In genomic region chr19:34209031-34209430, GRCm38 (mm10) we compare ENCODE assay signal across 33 mouse cellular contexts. TPM values are rescaled to one million over a fixed set of nuclear protein-coding genes. Genes with fewer than 3 reads are reported as not detected.
DNase-seq lines count a peak whose midpoint lies in the region; ATAC-seq lines count a peak whose summit lies in the region.
"Had no signal": no experiment of that assay in that cellular context is flagged by ENCODE, and none has a peak within 500 bp of the region (broad histone marks: within the 10 kb centered on the region; RNA-seq: fewer than 3 reads in every experiment).

No protein-coding gene starts in this region.

- no peak overlapping the region for H3K27ac ChIP-seq in midbrain, embryonic 11.5 days (ENCODE audit: low read depth, low read length)
- no peak overlapping the region for H3K27ac ChIP-seq in midbrain, embryonic 10.5 days (replicated peaks)
- H3K27ac ChIP-seq in stomach, embryonic 16.5 days (ENCODE audit: low read length): peak overlapping the region; percentile 23; the same call in 1 of the 2 replicates
- no peak overlapping the region for H3K27ac ChIP-seq in hindbrain, embryonic 13.5 days
- H3K27ac ChIP-seq: embryonic facial prominence, embryonic 10.5 days; embryonic facial prominence, embryonic 15.5 days; forebrain, embryonic 12.5 days; hindbrain, embryonic 14.5 days; limb, embryonic 10.5 days; limb, embryonic 15.5 days; liver, embryonic 14.5 days; macrophage; midbrain, embryonic 15.5 days; neural tube, embryonic 12.5 days had no signal

- no peak overlapping the region for H3K9ac ChIP-seq in midbrain, embryonic 11.5 days (ENCODE audit: low read length)
- H3K9ac ChIP-seq in stomach, embryonic 16.5 days (ENCODE audit: low read length): no peak overlapping the region
- no peak overlapping the region for H3K9ac ChIP-seq in hindbrain, embryonic 13.5 days
- H3K9ac ChIP-seq: embryonic facial prominence, embryonic 15.5 days; forebrain, embryonic 12.5 days; hindbrain, embryonic 14.5 days; limb, embryonic 15.5 days; liver, embryonic 14.5 days; midbrain, embryonic 15.5 days; neural tube, embryonic 12.5 days had no signal

- ATAC-seq in midbrain, embryonic 11.5 days (ENCODE audit: low FRiP score): no peak
- peak; percentile 91 for ATAC-seq in stomach, embryonic 16.5 days (ENCODE audit: insufficient read depth, low FRiP score)
- no peak for ATAC-seq in hindbrain, embryonic 13.5 days (ENCODE audit: low FRiP score)
- ATAC-seq: midbrain, embryonic 15.5 days had no signal

- H3K36me3 ChIP-seq in midbrain, embryonic 11.5 days (ENCODE audit: control insufficient read depth, insufficient read depth, low read length): no peaks in the 10 kb centered on the region
- H3K36me3 ChIP-seq in midbrain, embryonic 10.5 days: no peaks in the 10 kb centered on the region
- H3K36me3 ChIP-seq in stomach, embryonic 16.5 days (ENCODE audit: control insufficient read depth, insufficient read depth, low read length): no peaks in the 10 kb centered on the region
- H3K36me3 ChIP-seq in hindbrain, embryonic 13.5 days: no peaks in the 10 kb centered on the region
- H3K36me3 ChIP-seq: embryonic facial prominence, embryonic 10.5 days; embryonic facial prominence, embryonic 15.5 days; forebrain, embryonic 12.5 days; limb, embryonic 10.5 days; limb, embryonic 15.5 days; midbrain, embryonic 15.5 days; neural tube, embryonic 12.5 days had no signal

- H3K4me2 ChIP-seq in midbrain, embryonic 11.5 days: no peak overlapping the region
- no peak overlapping the region for H3K4me2 ChIP-seq in stomach, embryonic 16.5 days (ENCODE audit: low read depth, low read length)
- H3K4me2 ChIP-seq in hindbrain, embryonic 13.5 days: no peak overlapping the region
- H3K4me2 ChIP-seq: embryonic facial prominence, embryonic 15.5 days; forebrain, embryonic 12.5 days; heart, embryonic 11.5 days; hindbrain, embryonic 14.5 days; limb, embryonic 15.5 days; midbrain, embryonic 15.5 days; neural tube, embryonic 12.5 days had no signal

- H3K4me1 ChIP-seq in midbrain, embryonic 11.5 days (ENCODE audit: control insufficient read depth, insufficient read depth, low read length): no peaks in the 10 kb centered on the region
- H3K4me1 ChIP-seq in midbrain, embryonic 10.5 days: no peaks in the 10 kb centered on the region
- H3K4me1 ChIP-seq in stomach, embryonic 16.5 days (ENCODE audit: control insufficient read depth, insufficient read depth, low read length): peaks cover 11% of the 10 kb centered on the region
- no peaks in the 10 kb centered on the region for H3K4me1 ChIP-seq in hindbrain, embryonic 13.5 days (replicated peaks)
- H3K4me1 ChIP-seq: embryonic facial prominence, embryonic 15.5 days; forebrain, embryonic 12.5 days; limb, embryonic 15.5 days; midbrain, embryonic 15.5 days; neural tube, embryonic 12.5 days had no signal

- H3K4me3 ChIP-seq in midbrain, embryonic 11.5 days (ENCODE audit: low read depth, low read length): no peak overlapping the region
- H3K4me3 ChIP-seq in midbrain, embryonic 10.5 days: no peak overlapping the region
- no peak overlapping the region for H3K4me3 ChIP-seq in stomach, embryonic 16.5 days (replicated peaks; ENCODE audit: low read length)
- no peak overlapping the region for H3K4me3 ChIP-seq in hindbrain, embryonic 13.5 days
- H3K4me3 ChIP-seq: embryonic facial prominence, embryonic 10.5 days; embryonic facial prominence, embryonic 15.5 days; forebrain, embryonic 12.5 days; limb, embryonic 10.5 days; limb, embryonic 15.5 days; midbrain, embryonic 15.5 days; neural tube, embryonic 12.5 days had no signal

- DNase-seq in midbrain, embryonic 11.5 days (ENCODE audit: low spot score, missing footprints): peak; percentile 17
- no peak for DNase-seq in midbrain, embryonic 10.5 days (ENCODE audit: low spot score)
- peak; percentile 81 for DNase-seq in large intestine, adult 2 months (ENCODE audit: low read depth, low spot score)
- no peak for DNase-seq in heart, adult 8-10 months (ENCODE audit: low spot score)
- no peak for DNase-seq in spleen, postnatal 4 days (ENCODE audit: low spot score in 2 of 2)
- DNase-seq: adrenal gland, adult 8-10 months; cerebellum, adult 2 months; cerebellum, postnatal 25 days; gastrocnemius, postnatal 14 days; heart, postnatal 4 days; kidney, adult 9 months; kidney, postnatal 25 days; layer of hippocampus, postnatal 36 days; lung, adult 2 months; lung, postnatal 10 days; right cerebral cortex, adult 18-20 months; thymus, adult 18-20 months; thymus, postnatal 25 days had no signal

- no peaks in the 10 kb centered on the region for H3K27me3 ChIP-seq in midbrain, embryonic 11.5 days (ENCODE audit: control insufficient read depth, insufficient read depth, low read length)
- H3K27me3 ChIP-seq in midbrain, embryonic 10.5 days (ENCODE audit: low read depth, poor library complexity, severe bottlenecking): no peaks in the 10 kb centered on the region
- H3K27me3 ChIP-seq in stomach, embryonic 16.5 days (ENCODE audit: control insufficient read depth, insufficient read depth, low read length): no peaks in the 10 kb centered on the region
- H3K27me3 ChIP-seq in hindbrain, embryonic 13.5 days: no peaks in the 10 kb centered on the region
- H3K27me3 ChIP-seq: embryonic facial prominence, embryonic 15.5 days; forebrain, embryonic 12.5 days; limb, embryonic 15.5 days; midbrain, embryonic 15.5 days; neural tube, embryonic 12.5 days had no signal

- 73% methylated on average over 3 of the region's 3 CpGs for WGBS in midbrain, embryonic 11.5 days
- 87% methylated on average over 3 of the region's 3 CpGs for WGBS in midbrain, embryonic 10.5 days
- 25% methylated on average over 3 of the region's 3 CpGs for WGBS in large intestine, adult 2 months
- 68% methylated on average over 3 of the region's 3 CpGs for WGBS in stomach, embryonic 16.5 days
- 85% methylated on average over 3 of the region's 3 CpGs for WGBS in hindbrain, embryonic 13.5 days

- H3K9me3 ChIP-seq in midbrain, embryonic 11.5 days (ENCODE audit: control insufficient read depth, low read length): no peaks in the 10 kb centered on the region
- H3K9me3 ChIP-seq in midbrain, embryonic 10.5 days (replicated peaks): no peaks in the 10 kb centered on the region
- no peaks in the 10 kb centered on the region for H3K9me3 ChIP-seq in stomach, embryonic 16.5 days (replicated peaks; ENCODE audit: control insufficient read depth, low read length)
- no peaks in the 10 kb centered on the region for H3K9me3 ChIP-seq in hindbrain, embryonic 13.5 days
- H3K9me3 ChIP-seq: embryonic facial prominence, embryonic 10.5 days; embryonic facial prominence, embryonic 15.5 days; forebrain, embryonic 12.5 days; limb, embryonic 10.5 days; limb, embryonic 15.5 days; midbrain, embryonic 15.5 days; neural tube, embryonic 12.5 days had no signal

RNA-seq across cellular contexts. Expression of gene Stambpl1, which starts 17.0 kb away (rescaled TPM):
- 1.6 and 1.9 TPM in 2 replicates for polyA plus RNA-seq in midbrain, embryonic 11.5 days (2014; fragmentation: Nextera tagmentation; extraction: Ambion mirVana)
- polyA plus RNA-seq in midbrain, embryonic 10.5 days (2016; fragmentation: Nextera tagmentation; extraction: Ambion mirVana): 1.9 and 2.2 TPM in 2 replicates
- polyA plus RNA-seq in large intestine, adult 2 months (2012; rRNA removed): 14.0 and 17.4 TPM in 2 replicates
- polyA plus RNA-seq in stomach, embryonic 16.5 days (2015; fragmentation: Nextera tagmentation; extraction: Ambion mirVana): 12.5 and 13.2 TPM in 2 replicates
- 1 to 10 TPM; 2.2 to 4.1 (median 3.0) TPM for total RNA-seq in heart, adult 8-10 months (2022)
- 9.9 and 10.5 TPM in 2 replicates for polyA plus RNA-seq in hindbrain, embryonic 13.5 days (2015; fragmentation: Nextera tagmentation; extraction: Ambion mirVana)

RNA-seq across cellular contexts. Expression of gene Ankrd22, which starts 43.2 kb away (rescaled TPM):
- not detected in 2 replicates for polyA plus RNA-seq in midbrain, embryonic 11.5 days (2014; fragmentation: Nextera tagmentation; extraction: Ambion mirVana)
- 0.11 TPM in 1 of 2 replicates, not detected in the other for polyA plus RNA-seq in midbrain, embryonic 10.5 days (2016; fragmentation: Nextera tagmentation; extraction: Ambion mirVana)
- polyA plus RNA-seq in large intestine, adult 2 months (2012; rRNA removed): 1.2 and 2.0 TPM in 2 replicates
- polyA plus RNA-seq in stomach, embryonic 16.5 days (2015; fragmentation: Nextera tagmentation; extraction: Ambion mirVana): 11.2 and 16.2 TPM in 2 replicates
- not detected for total RNA-seq in heart, adult 8-10 months (2022)
- polyA plus RNA-seq in hindbrain, embryonic 13.5 days (2015; fragmentation: Nextera tagmentation; extraction: Ambion mirVana): not detected in 2 replicates
- total RNA-seq: adrenal gland, adult 8-10 months; gastrocnemius, postnatal 14 days; heart, postnatal 4 days; layer of hippocampus, postnatal 36 days; megakaryocyte-erythroid progenitor cell, adult 5-6 weeks had no signal
- polyA plus RNA-seq: CD4-positive, CD25-positive, alpha-beta regulatory T cell, adult 4 months; forebrain, embryonic 12.5 days; heart, embryonic 11.5 days; hindbrain, embryonic 14.5 days had no signal

RNA-seq across cellular contexts. Expression of gene Acta2, which starts 46.4 kb away (rescaled TPM):
- 31.5 and 34.9 TPM in 2 replicates for polyA plus RNA-seq in midbrain, embryonic 11.5 days (2014; fragmentation: Nextera tagmentation; extraction: Ambion mirVana)
- polyA plus RNA-seq in midbrain, embryonic 10.5 days (2016; fragmentation: Nextera tagmentation; extraction: Ambion mirVana): 19.0 and 33.6 TPM in 2 replicates
- 1,275 and 1,486 TPM in 2 replicates for polyA plus RNA-seq in large intestine, adult 2 months (2012; rRNA removed)
- 2,412 and 2,864 TPM in 2 replicates for polyA plus RNA-seq in stomach, embryonic 16.5 days (2015; fragmentation: Nextera tagmentation; extraction: Ambion mirVana)
- total RNA-seq in heart, adult 8-10 months (2022): 10 to 100 TPM; 56.1 to 79.3 (median 71.1) TPM
- 19.5 and 30.0 TPM in 2 replicates for polyA plus RNA-seq in hindbrain, embryonic 13.5 days (2015; fragmentation: Nextera tagmentation; extraction: Ambion mirVana)
- total RNA-seq: megakaryocyte-erythroid progenitor cell, adult 5-6 weeks had no signal

Comparison
In these comparisons a context has a peak if more than half of its experiments do, and no peak if none do; other contexts are left out.
1. DNase-seq: peak in midbrain, embryonic 11.5 days (single experiment) and large intestine, adult 2 months (single experiment); none in midbrain, embryonic 10.5 days (single experiment), heart, adult 8-10 months (single experiment) and spleen, postnatal 4 days (0 of 2).
2. RNA of gene Acta2, which starts 46.4 kb away (polyA plus RNA-seq): 2,412 to 2,864 TPM in stomach, embryonic 16.5 days and 1,275 to 1,486 TPM in large intestine, adult 2 months; 31.5 to 34.9 TPM in midbrain, embryonic 11.5 days, 19.5 to 30.0 TPM in hindbrain, embryonic 13.5 days and 19.0 to 33.6 TPM in midbrain, embryonic 10.5 days; every median in the first group is over 10 times any median in the second.